Mouse (Mus musculus) left cerebral cortex, postnatal 10 days (tissue): ENCODE data around the gene Gm4922. TPM values are rescaled to one million over a fixed set of nuclear protein-coding genes. Genes with fewer than 3 reads are reported as not detected.
A peak's percentile ranks its signal among the peaks of the same experiment; 100 is the strongest.

Experiments
- DNase-seq, 2 experiments: peaks; one replicate each; pipeline ENCODE4 v3.0.0; 2021 to 2022; ENCODE audit warnings: low spot score in 2 of 2, mixed read lengths in 1 of 2; ENCODE audit errors: extremely low spot score in 1 of 2
- intact Hi-C: fragments of 180-260 bp; cut with DNase I; formaldehyde crosslinking; loops from one replicate; pipeline ENCODE4 v1.15.1; 2025
- total RNA-seq, 2 experiments: library from RNA; stranded (reverse); gene quantifications; 2 replicates each; pipeline ENCODE4 v1.2.3; 2021

Gene Gm4922
- not detected for total RNA-seq

GRCm38 (mm10) chr10:18786693-18787092, at the start of gene Gm4922:
Gene Gm4922, minus strand, starts transcription at chr10:18786793.
- no peak for DNase-seq
- intact Hi-C loops: no loop called here

- DNase-seq: no peak
- intact Hi-C loops: loop anchor here (2.0 kb wide), 1 partner anchor 69 kb away; no protein-coding TSS in a partner anchor
Measured at GRCm38 (mm10) chr10:18835684-18836479, 49.3 kb upstream of the Gm4922 start.

GRCm38 (mm10) chr10:18834389-18834788, 47.8 kb upstream of the Gm4922 start:
- intact Hi-C loops: no loop called here
- DNase-seq: no peak

GRCm38 (mm10) chr10:18831823-18832222, 45.2 kb upstream of the Gm4922 start:
- intact Hi-C loops: no loop called here

DNA sequence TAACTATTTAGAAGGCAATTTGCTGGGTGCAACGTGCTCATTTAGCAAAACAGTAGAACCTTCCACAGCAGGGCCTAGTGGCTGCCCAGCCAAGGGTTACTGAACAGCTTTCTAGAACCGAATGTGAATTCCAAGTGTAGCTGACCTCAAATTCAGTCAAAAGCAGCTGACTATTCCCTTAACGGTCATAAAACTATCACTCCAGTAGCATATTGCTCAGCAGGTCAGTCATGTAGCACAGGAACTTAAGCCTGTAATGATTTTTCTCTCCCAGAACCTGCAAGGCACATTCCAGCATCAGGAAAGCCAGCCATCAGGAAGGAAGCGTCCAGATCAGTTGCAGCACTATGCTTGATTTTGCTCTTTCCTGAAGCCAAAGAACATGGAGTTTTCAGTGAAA, 43.8 kb upstream of the Gm4922 start:
- DNase-seq: no peak
- intact Hi-C loops: no loop called here

More at GRCm38 (mm10) chr10:18831823-18832222, 45.2 kb upstream of the Gm4922 start:
- no peak for DNase-seq

DNA sequence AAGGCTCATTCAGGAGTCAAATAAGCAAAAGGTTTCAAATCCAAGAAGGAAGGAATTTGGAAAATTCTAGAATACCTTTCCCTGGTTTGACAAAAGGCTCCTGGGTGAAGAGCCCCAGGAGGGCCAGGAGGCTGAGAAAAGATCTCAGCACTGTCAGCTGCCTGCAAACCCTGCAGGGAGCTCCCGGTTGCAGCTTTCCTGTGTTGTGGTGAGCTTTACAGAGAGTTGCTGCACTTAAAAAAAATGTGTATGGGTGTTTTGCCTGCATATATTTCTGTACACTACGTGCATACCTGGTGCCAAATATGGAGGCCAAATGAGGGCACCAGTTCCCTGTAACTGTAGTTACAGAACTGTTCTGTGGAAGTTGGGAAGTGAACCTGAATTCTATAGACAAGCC, 41.3 kb upstream of the Gm4922 start:
- no peak for DNase-seq
- intact Hi-C loops: no loop called here

GRCm38 (mm10) chr10:18826107-18826506, 39.5 kb upstream of the Gm4922 start:
- intact Hi-C loops: no loop called here
- no peak for DNase-seq

DNA sequence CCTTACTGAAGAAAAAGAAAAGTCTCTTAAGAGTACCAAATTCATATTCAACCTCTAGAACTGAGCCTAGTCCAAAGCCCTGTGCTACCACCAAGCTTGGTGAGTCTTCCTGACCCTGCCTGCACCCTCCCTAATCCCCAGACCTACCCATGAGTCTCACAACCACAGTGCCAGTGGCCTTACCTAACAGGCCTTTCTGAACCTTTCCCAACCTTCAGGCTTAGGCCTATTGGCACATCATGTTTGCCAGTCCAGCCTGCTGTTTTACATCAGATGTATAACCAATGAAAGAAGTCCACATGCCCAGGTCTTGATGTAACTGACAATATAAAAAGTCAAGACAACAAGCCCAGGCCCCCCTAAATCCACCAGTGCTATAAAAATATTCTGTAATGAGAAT, 38.5 kb upstream of the Gm4922 start:
- intact Hi-C loops: no loop called here
- DNase-seq: no peak

DNA sequence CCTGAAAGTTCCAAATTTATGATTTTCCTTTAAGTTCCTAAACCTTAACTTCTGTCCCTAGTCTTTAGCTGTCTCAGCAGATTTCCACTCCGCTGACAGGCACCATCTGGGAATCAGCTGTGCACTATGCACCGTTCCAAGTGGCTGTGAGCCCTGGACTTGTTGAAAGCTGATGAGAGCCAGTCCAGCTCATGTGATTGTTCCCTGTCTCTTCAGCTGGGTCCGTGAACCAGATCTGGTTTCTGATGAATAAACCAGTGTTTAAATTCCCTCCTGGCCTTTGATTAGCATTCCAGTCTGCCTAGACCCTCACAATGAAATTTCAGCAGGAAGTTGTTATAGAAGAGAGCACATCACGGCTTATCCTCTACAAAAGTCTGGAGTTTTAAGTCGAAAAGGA, 30.0 kb upstream of the Gm4922 start:
- DNase-seq: peak; percentile 18 to 33
- intact Hi-C loops: no loop called here

- no peak for DNase-seq
- intact Hi-C loops: no loop called here
Measured at GRCm38 (mm10) chr10:18811751-18812150, 25.2 kb upstream of the Gm4922 start.

DNA sequence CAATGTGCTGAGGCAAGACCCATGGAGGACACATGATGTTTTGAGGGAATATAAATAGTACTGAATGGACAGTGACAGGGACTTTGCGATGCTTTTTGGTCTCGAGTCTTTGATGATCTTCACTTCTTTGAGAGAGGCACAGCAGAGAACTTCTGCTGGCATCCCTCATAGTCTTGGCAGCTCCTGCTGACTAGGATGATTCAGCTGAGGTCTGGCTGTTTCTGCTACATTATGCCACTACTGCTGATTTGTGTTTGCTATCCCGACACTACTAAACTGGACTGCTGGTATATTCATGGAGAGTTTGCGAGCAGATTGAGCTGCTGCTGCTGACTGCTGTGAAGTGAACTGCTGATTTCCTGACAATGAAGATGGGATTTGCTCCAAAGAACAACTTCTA, 3.5 kb upstream of the Gm4922 start:
- intact Hi-C loops: no loop called here
- DNase-seq: no peak

DNA sequence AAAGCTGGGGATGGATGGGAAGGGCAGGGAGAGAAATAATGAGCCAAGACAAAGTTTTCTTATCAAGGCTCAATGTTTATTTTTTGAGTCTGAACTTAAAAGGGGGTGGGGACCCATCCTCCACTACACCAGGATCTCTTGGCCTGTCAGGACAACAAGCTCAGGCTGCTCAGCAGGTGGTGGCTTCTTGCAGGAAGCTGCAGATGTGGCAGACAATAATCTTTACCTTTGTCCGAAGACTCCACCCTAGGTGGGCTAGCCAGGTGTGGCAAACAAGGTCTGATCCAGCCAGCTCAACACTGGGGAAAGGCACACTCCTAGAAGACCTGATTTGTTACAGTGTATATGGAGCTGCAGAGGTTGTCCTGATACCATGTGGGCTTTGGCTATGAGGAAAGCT, 2.0 kb upstream of the Gm4922 start:
- intact Hi-C loops: no loop called here
- DNase-seq: no peak

DNA sequence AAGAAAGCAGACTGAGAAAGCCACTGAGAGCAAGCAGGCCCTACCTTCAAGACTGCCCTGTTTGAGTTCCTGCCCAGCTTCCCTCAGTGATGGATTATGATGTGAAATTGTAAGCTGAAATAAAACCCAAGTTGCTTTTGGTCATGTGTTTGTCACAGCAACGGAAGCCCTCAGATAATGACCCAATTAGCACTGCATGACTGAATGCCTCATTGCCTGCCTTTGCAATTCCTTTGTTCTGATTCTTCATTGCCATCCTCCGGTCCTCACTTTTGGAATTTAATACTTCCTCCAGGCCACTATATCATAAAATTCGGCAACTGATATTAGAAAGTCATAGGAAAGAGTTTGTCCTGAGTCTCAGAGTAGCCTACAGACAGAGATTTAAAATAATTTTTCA, 9.0 kb downstream of the Gm4922 start:
- intact Hi-C loops: no loop called here
- DNase-seq: no peak

- intact Hi-C loops: no loop called here
- DNase-seq: no peak
Measured at GRCm38 (mm10) chr10:18772537-18773179, 13.9 kb downstream of the Gm4922 start.

DNA sequence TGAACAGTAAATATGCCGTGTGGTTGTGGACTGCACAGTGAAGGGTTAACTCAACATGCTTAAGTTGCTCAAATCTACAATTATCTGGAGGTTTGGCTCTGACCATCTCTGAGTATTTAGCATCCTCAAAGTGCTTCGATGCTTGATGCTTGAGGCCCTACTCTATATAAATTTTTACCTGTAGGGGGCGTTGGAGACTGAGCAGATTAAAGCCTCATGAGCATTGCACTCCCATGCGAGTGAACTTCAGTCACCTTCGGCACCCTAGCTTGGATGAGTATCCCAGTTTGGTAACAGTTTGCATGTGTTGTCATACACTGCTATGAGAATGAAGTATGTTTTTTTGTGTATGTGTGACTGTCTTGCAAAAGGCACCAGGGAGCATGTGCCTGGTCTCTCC, 16.7 kb downstream of the Gm4922 start:
- DNase-seq: no peak
- intact Hi-C loops: no loop called here

- DNase-seq: peak in 1 of 2 experiments; percentile 49
- intact Hi-C loops: loop anchor here (2.0 kb wide), 1 partner anchor 81 kb away; no protein-coding TSS in a partner anchor
Measured at GRCm38 (mm10) chr10:18760241-18760640, 26.4 kb downstream of the Gm4922 start.

GRCm38 (mm10) chr10:18750057-18750456, 36.5 kb downstream of the Gm4922 start:
- no peak for DNase-seq
- intact Hi-C loops: no loop called here

DNA sequence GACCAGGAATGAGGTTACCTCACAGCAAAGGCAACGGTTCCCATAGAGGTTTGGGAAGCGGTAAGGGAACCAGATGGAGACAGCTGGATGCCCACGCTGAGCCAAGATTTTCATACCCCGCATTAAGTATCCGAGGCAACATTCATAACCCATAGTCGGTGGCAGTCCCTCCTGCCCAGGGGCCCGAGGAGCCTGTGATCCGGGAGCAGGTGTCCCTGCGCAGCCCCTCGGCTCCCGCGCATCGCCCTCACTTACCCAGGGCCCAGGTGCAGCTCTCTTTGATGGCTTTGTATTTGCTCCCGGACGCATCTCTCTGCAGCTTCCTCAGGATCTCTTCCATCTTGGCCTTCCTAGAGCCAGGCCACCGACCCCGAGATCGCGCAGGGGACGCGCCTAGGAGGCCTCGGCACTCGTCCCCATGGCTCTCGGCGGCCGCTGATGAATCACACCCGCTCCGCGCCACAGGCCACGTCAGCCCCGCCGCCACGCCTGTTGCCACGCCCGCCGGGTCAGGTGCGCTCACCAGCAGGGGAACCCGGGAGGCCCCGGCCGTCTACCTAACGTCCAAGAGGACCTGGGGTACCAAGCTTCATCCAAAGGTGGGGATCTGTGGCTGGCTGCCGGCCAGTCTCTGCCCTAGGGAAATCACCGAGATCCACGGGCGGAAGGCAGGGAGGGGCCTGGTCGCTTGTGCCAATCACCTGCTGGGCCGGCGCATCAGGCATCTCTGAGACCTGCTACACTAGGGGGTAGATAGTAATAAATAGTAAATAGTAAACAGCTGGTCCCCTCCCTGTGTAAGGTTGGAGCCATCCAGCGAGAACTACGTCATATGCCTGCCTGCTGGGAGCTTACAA, 43.1 kb downstream of the Gm4922 start, which contains the start of gene Arfgef3:
Gene Arfgef3 (minus strand): TSS at position 664 of the 857 bp plus-strand sequence.
- intact Hi-C loops: no loop called here

DNA sequence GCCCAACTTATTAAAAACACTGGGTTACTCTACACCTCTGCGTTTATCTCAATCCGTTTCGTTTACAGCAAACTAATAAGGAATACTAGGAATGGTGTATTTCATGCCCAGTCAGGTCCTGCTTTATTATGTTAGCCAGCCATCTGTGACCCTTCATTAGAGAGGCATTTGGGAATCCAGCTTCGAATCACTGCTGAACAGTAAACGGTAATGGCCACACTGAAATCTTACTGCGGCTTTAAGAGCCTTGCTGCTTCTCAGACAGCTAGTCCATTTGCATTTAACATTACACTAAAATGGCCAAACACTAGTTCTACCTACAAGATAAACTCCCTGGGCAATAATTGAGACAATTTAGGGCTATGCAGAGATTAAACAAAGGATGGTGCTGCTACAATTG, 44.5 kb downstream of the Gm4922 start:
- intact Hi-C loops: no loop called here
- no peak for DNase-seq

More for the DNA sequence above, 43.1 kb downstream of the Gm4922 start, which contains the start of gene Arfgef3:
- peak; percentile 64 to 82 for DNase-seq
